Mouse (Mus musculus): ENCODE results near the gene Psors1c2.
"Not testable (repeated sequence)": the region's sequence is repeated elsewhere in the genome, so short reads cannot be mapped to it uniquely, and the experiment has no call there.

The Psors1c2 gene

DNA sequence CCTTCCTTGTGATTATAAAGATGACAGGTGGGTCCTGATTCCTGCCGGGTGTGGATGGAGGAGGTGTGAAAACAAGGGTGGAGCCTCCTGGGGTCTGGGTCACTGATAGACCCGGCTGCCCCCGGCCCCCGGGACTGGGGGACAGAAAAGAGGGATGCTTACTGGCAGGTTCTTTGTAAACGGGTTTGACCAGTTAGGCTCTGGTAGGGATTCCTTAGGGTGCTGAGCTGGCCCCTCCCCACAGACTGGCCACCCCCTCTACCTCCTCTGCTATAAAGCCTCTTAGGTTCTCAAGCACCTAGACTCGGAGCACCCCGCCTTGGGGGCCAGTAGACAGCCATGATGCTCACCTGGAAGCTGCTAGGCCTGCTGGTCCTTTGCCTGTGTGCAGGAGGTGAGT, at the start of gene Psors1c2:
Gene Psors1c2 (plus strand): TSS at position 301 of the 400 bp plus-strand sequence.
- DNase-seq (ENCODE audit: low spot score): no peak

DNA sequence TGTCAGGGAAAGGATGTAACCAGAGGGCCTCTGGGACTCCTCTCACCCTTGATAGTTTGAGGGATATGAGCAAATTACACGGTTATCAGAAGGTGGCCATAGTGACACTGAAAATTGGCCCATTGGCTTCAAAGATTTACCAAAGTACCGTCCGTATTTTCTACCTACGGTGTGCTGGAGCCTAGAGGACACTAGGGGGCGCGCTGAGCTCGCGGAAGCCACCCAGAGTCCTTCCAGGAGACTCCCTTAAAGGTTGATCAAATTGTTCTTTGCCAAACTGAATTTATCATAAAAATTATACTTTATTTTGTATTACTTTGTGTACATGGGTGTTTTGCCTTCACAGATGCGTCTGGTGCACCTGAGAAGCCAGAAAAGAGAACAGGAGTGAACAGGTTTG, 48.9 kb upstream of the Psors1c2 start:
- DNase-seq (ENCODE audit: low spot score): peak; percentile 70

DNA sequence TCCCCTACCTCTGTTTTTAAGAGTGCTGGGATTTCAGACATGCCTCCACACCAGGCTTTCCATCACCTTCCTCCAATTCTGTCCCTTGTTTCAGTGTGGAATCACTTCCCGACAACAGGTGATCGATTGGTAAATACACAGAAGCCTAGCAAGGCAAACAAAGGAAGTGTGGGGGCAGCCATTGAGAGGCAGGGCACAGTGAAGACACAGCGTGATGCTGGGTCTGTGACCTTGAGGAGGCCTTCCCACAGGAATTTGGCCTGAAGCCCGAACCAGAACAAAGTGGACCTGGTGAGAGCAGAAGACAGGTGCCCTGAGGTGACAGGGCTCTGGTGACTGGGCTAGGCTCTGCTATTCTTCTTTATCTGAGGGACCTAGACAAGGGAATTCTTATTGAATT, 47.3 kb upstream of the Psors1c2 start:
- no peak for DNase-seq (ENCODE audit: low spot score)

DNA sequence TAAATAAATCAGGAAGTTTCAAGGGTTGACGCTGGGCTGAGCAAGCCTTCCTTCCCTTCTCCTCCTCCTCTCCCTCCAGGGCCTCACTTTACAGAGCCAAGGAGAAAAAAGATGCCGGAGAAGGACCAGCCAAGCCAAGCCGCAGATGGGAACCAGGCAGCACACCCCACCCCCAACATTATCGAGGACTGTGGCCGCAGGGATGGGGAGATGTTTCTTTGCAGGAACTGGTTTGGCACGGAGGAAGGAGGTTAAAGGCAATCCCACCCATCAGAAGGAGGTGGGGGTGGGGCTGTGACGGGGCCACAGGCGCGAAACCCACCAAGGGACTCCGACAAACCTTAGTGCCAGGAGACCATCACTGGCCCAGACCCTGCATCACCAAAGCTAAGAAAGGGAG, 46.3 kb upstream of the Psors1c2 start:
- no peak for DNase-seq (ENCODE audit: low spot score)

DNA sequence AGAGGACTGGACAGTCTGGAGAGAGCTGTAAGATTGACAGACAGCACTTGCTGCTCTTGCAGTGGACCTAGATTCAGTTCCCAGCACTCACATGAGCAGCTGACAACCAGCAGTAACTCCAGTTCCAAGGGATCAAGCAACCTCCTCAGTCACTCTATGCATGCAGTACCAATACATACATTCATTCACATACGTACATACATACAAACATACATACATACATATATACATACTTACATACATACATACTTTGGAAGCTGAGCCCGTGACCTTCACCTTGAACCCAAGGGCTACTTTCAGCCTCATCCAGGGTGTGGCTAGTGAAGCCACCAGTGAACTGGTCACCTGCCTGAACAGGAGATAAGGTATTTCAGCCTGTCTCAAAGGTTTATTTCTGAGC, 45.0 kb upstream of the Psors1c2 start:
- no peak for DNase-seq (ENCODE audit: low spot score)

DNA sequence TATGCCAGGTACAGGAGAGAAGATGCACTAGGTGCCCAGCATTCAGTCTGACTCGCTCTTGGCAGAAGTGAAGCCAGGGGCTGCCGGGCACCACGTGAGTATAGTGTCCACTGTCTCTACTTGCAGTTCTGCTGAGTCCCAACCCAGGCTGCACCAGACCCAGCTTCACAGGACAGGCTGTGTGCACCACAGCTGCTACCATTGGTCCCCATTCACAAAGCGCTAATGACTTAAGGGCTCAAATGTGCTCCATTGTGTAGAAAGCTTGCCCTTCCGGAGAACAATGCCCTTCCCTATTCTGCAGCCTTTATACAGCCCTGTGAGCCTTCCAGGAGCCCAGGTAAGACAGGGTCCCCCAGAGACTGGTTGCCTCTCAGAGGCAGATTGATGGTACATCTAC, 42.7 kb upstream of the Psors1c2 start:
- no peak for DNase-seq (ENCODE audit: low spot score)

DNA sequence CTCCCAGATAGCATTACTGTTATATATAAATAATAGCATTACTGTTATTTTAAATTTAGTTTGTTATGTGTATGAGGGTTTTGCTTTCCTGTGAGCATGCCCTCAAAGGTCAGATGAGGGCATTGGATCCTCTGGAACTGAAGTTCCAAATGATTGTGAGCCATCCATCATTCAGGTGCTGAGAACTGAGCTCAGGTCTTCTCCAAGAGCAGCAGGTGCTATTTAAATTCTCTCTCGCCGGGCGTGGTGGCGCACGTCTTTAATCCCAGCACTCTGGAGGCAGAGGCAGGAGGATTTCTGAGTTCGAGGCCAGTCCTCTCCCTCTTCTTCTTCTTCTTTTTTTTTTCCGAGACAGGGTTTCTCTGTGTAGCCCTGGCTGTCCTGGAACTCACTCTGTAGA, 35.9 kb upstream of the Psors1c2 start:
- no peak for DNase-seq (ENCODE audit: low spot score)

DNA sequence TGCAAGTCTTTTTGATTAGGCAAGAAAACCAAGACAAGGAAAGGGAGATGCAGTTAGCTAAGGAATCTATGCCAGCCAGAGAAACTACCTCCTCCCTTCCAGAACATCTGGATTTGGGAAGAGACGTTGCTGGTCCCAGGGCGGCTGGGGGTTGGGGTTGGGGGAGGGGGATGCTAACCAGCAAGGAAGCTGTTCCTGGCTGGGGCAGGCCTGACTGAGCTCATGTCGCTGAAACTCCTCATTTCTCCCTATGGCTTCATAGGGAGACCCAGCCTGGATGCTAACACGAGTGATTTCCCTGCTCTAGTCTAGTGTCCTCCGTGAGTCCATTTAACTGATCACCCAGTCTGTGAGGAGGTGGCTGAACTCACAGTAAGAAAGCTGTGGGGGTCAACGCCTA, 30.8 kb upstream of the Psors1c2 start:
- no peak for DNase-seq (ENCODE audit: low spot score)

DNA sequence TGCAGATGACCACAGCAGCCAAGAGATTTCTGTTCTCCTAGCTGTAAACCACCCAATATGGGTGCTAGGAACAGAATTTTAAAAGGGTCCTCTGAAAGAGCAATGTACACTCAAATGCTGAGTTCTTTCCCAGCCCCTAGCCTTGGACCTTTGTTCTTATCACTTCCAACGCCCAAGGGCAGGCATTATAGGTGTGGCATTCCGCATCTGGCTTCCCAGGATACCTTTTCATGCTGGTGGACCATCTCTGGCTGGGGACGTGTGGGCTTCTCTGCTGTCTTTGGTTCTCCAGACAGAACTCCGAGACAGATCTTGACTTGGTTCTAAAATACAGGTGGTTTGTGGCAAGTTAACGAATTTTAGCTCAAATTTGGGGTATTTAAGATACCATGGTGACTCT, 30.2 kb upstream of the Psors1c2 start:
- no peak for DNase-seq (ENCODE audit: low spot score)

DNA sequence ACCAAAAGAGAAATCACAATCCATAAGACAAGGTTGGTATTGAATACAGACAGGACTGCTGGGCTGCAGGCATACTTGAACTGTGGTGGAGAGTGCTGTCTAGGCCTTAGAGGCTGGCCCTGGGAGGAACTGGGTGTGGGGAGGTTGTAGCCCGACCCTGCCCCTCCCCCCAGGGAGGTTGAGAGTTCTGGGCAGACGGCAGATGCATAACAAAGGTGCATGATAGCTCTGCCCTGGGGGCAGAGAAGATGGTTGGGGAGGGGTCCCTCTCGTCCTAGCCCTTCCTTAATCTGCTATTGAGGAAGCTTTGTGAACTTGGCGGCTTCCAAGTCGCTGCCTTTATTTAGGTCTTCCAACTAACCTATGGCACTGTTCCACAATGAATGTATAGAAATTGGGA, 29.2 kb upstream of the Psors1c2 start:
- DNase-seq (ENCODE audit: low spot score): no peak

DNA sequence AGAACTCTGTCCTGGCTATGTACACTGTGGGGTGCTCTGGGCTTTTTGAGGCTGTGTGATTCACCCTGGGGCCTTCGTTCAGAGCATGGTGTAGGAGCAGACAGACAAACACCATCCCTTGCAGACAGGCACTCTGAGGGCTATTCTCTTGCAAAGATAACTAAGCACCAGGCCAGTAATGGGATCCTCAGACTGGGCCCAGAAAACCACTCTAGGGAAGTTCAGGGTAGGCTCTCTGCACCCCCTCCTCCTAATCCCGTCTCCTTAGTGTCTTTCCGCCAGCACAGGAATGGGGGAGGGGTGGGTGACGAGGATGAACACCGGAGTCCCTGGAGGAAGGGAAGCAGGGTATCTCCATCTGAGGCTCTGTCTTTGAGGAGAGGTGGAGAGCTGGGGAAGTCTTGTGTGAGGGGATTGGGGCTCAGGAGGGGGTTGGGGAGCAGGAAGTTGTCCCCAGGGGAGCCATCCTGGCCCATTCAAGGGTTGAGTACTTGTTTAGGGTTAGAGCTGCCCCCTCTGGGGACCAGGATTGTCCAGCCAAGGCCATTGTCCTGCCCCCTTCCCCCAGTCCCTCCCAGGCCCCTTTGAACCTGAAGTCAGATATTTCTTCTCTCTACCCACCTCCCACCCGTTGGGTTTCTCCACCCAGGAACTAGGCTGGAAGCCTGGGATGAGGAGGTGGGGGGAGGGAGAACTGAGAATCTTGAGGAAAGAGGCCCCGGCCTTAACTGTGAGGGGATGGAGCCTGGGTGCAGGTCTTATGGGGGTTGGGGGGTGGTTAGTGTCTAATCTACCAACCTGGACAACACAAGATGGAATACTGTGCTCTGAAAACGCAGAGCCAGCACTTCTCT, 28.1 kb upstream of the Psors1c2 start:
- no peak for DNase-seq (ENCODE audit: low spot score)

DNA sequence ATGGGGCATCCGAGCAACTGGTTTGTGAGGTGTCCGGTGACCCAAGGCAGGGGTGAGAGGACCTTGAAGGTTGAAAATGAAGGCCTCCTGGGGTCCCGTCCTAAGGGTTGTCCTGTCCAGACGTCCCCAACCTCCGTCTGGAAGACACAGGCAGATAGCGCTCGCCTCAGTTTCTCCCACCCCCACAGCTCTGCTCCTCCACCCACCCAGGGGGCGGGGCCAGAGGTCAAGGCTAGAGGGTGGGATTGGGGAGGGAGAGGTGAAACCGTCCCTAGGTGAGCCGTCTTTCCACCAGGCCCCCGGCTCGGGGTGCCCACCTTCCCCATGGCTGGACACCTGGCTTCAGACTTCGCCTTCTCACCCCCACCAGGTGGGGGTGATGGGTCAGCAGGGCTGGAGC, 27.2 kb upstream of the Psors1c2 start, which contains the start of gene Pou5f1:
Gene Pou5f1 (plus strand): TSS at position 243 of the 400 bp plus-strand sequence.
- no peak for DNase-seq (ENCODE audit: low spot score)

DNA sequence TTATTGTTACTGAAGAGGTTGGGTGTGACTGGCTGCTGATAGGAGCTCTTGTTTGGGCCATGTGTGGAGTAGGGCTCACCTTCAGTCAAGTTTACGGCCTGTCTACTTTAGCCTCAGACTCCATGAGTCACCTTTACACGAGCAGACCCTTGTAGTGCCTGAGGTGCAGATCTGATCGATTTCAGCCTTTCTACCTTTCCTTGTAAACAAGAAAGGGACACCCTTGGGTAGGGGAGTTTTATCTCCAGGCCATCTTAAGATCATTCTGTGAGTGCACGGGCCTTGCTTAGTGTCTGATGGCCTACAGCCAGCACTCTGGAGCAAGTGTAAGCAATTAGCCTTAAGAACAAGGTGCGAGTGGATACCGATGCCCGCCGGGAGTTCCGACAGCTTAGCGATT, 26.1 kb upstream of the Psors1c2 start:
- no peak for DNase-seq (ENCODE audit: low spot score)

DNA sequence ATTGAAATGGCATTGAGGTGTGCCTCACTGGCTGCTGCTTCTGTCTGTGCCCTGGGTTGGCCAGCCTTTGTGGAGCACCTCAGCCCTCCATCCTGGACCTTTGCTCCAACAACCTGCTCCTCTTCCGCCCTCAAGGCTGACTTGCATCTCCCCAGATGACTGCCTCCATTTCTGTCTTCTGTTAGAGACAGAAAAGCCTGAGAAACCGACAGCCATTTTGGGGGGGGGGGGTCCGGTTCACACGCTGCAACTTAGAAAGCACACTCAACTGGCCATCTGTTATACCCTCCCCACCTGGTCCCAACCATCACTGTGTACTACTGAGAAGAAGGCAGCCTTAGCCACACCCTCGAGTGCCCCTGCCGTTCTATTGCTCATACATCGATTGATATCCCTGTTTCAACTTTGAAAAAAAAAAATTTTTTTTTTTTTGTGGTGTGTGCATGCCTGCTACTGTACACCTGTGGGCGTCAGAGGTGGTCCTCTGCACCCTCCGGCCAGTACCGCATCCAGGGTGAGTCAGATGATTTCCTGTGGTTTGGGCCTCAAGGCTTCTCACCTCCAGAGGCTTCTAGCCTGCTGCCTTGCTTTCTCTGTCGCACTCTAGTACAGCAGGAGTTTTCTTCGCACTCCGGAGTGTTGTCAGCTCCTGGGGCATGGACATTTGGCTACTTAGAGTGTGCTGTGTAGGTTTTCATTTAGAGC, 25.3 kb upstream of the Psors1c2 start:
- no peak for DNase-seq (ENCODE audit: low spot score)

DNA sequence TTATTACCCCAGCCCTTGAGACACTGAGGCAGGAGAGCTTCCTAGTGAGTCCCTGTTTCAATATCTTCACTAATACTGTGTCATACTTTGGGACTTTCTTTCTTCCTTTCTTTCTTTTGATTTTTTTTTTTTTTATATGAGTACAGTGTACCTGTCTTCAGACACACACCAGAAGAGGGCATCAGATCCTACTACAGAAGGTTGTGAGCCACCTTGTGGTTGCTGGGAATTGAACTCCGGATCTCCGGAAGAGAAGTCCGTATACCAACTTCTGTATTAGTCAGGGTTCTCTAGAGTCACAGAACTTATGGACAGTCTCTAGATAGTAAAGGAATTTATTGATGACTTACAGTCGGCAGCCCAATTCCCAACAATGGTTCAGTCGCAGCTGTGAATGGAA, 24.7 kb upstream of the Psors1c2 start:
- not testable (repeated sequence) for DNase-seq (ENCODE audit: low spot score)

DNA sequence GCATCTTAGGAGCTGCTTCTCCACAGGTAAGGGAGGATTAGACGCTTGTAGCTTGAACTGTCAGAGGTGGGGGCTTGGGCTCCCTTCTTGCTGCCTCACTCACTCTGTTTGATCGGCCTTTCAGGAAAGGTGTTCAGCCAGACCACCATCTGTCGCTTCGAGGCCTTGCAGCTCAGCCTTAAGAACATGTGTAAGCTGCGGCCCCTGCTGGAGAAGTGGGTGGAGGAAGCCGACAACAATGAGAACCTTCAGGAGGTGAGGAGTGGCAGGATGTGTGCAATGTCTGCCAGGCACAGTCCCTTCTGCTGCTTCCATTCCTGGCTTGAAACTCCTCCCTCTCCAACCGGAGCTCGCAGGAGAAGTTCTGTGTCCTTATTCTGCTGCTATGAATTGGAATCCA, 23.7 kb upstream of the Psors1c2 start:
- peak; percentile 55 for DNase-seq (ENCODE audit: low spot score)

DNA sequence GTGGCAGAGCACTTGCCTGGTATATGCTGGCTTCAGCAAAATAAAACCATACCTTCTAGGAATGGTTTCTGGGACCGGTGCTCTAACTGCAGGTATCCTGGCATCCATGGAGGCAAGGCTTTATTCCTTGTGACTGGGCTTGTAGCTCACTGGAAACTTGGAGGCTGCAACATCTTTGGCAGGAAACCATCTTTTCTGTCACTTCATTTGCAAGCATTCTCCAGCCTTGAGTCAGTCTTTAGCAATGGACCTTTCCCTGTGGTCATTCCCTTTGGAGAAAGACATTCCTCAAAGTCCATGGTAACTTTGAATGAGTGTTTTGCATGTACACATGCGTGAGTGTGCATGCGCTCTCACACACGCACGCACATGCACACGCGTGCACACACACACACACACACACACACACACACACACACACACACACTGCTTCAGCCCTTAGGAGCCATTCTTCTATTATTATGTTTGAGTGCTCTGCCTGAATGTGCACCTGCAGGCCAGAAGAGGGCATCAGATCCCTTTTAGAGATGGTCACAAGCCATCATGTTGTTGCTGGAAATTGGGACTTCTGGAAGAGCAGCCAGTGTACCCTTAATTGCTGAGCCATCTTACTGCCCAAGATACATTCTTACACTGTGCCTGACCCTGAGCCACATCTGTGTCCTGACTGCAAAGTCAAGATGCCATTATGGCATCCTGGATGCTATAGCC, 19.9 kb upstream of the Psors1c2 start:
- peak; percentile 47 for DNase-seq (ENCODE audit: low spot score)

DNA sequence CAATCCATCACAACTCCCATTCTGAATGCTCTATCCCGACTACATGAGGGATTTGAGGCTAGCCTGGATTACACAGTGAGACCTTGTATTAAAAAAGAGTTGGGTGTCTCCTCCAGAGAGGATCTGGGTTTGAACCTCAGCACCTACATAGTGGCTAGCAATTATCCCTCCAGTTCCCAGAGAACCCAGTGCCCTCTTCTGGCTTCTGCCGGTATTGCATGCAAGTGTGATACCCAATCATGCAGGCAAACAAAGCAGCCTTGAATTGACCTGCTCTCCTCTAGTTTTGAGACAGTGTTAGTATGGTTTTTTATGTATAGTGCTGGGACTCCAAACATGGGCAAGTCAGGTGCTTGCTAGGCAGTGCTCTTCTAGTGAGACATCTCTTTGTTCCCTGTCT, 19.1 kb upstream of the Psors1c2 start:
- peak; percentile 60 for DNase-seq (ENCODE audit: low spot score)

DNA sequence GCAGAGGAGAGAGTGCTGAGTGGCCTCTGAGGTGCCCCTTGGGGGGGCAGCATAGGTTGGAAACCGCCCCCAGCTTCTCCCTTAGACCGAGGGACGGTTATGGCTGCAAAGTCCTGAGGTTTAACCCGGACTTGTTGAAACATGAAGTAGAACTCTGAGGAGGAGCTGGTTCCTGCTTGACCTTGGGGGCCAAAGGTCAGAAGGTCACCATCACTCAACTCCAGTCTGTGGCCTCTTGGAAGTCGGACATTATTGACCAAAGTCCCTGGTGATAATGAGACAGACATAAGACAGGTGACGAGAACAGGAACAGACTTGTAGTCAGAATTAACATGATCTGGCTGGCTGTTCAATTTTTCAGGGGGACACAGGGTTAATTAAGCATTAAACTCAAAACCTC, 18.2 kb upstream of the Psors1c2 start:
- DNase-seq (ENCODE audit: low spot score): no peak

DNA sequence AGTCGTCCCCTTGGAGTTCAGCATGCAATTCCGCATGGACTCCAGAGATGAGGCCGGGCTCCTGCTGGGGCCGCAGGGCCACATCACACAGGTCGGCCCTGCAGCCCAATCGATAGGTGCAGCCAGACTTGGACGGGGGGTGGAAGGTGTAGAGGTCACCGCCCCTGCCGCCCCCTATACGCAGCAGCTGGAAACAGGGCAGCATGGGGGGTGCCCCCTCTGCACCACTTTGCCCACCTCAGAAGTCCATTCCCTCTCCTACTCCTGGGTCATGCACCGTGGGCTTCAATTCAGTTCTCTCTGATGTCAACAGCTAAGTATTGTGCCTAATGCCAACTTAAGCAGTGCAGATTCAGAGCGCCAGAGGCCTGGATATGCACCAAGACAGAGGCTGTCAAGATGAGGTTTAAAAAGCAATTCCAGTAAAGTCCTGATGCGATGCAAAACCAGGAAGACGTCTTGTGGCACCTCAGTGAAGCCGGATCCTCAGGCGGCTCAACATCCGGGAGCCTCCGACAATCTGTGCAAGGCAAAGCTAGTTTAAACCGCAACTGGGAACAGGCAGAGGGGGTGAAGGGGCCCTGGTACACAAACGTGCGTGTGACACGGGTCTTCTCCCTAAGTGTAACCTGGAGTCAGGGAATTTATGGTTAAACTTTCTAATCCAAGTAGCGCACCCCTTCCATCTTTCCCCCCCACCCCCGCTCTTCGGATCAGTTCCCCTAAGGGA, 16.9 kb upstream of the Psors1c2 start:
- DNase-seq (ENCODE audit: low spot score): peak; percentile 49

DNA sequence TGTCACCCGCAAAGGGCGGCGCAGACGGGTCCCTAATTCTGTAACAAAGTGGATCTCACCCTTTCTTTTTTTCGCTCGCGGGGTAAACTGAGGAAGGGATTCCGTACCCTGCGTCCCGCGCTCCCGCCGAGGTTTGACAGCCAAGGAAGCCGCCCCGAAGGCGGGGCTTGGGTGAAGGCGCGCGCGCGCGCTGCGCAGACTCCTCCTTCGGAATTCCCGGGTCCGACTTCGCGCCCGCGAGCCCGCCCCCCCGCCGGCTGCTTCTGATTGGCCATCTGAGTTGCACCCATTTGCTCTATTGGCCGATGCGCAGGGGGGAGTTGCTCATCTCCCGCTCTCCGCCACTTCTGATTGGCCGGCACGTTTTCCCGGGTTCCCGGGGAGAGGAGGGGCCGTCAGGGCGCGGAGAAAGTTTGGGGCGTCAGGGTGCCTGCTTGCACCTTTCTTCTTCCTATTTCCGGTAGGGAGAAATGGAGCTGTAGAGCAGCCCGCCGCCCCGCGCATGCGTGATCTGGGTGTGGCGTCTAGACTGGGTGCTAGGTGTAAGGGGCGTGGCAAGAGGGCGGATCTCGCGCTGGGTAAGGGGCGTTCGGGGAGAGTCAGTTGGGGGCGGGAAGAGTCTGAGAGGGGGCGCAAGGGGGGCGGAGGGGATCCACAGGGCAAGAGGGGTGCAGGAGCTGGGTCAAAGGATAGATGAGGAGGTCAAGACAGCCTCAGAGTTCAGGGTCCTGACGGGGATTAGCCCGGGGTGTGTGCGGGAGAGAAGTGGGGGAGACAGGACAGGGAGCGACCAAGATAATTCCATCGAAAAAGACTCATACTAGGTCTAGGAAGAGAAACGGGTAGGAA, 16.1 kb upstream of the Psors1c2 start, which contains the start of the genes Tcf19 and Cchcr1:
Gene Tcf19 (minus strand): TSS at position 173 of the 849 bp plus-strand sequence.
Gene Cchcr1 (plus strand): TSS at position 449 of the 849 bp plus-strand sequence.
- peak; percentile 98 for DNase-seq (ENCODE audit: low spot score)

Data from MN1 (cell line).